Mouse (Mus musculus) MEL (cell line): ENCODE measurements around the gene Got1. TPM values are rescaled to one million over a fixed set of nuclear protein-coding genes. Genes with fewer than 3 reads are reported as not detected.

Experiments used
- DNase-seq: peaks from one replicate; pipeline ENCODE4 v3.0.0; 2011; ENCODE audit warnings: low read depth, low spot score
- H3K27ac ChIP-seq: 2 replicates; pipeline ENCODE4 v1.5.1; 2012; ENCODE audit warnings: low read depth, mild to moderate bottlenecking, control low read depth, low read length, moderate library complexity; ENCODE audit not compliant: control insufficient read depth
- H3K27me3 ChIP-seq, 2 experiments: fragments of 150-350 bp in 1 of 2; sonication (generic) in 1 of 2; 2 replicates each; pipeline ENCODE4 v1.6.1; 2012; ENCODE audit warnings: low read length in 2 of 2, mild to moderate bottlenecking in 2 of 2, improper control_type of control experiment in 1 of 2, moderate library complexity in 1 of 2; ENCODE audit not compliant: insufficient read depth in 2 of 2, control insufficient read depth in 1 of 2
- H3K36me3 ChIP-seq, 2 experiments: 2 replicates each; pipeline ENCODE4 v1.6.1; 2012 to 2014; ENCODE audit warnings: low read length in 2 of 2, improper control_type of control experiment in 1 of 2, inconsistent platforms in 1 of 2, mild to moderate bottlenecking in 1 of 2; ENCODE audit not compliant: insufficient read depth in 2 of 2, control insufficient read depth in 1 of 2
- H3K4me1 ChIP-seq, 2 experiments: fragments of 150-350 bp in 1 of 2; sonication (generic) in 1 of 2; 2 replicates each; pipeline ENCODE4 v1.6.1; 2012; ENCODE audit warnings: low read length in 2 of 2, improper control_type of control experiment in 1 of 2, mild to moderate bottlenecking in 1 of 2; ENCODE audit not compliant: insufficient read depth in 2 of 2, control insufficient read depth in 1 of 2
- H3K4me3 ChIP-seq, 2 experiments: fragments of 150-350 bp in 1 of 2; sonication (generic) in 1 of 2; 2 replicates each; pipeline ENCODE4 v1.5.1; 2012; ENCODE audit warnings: low read depth in 2 of 2, low read length in 2 of 2, mild to moderate bottlenecking in 2 of 2, moderate library complexity in 2 of 2, control low read depth in 1 of 2, improper control_type of control experiment in 1 of 2; ENCODE audit not compliant: control insufficient read depth in 1 of 2, insufficient read depth in 1 of 2
- H3K79me2 ChIP-seq: 2 replicates; pipeline ENCODE4 v1.6.1; 2012; ENCODE audit warnings: mild to moderate bottlenecking, low read length, moderate library complexity; ENCODE audit not compliant: control insufficient read depth, poor library complexity, insufficient read depth
- H3K9ac ChIP-seq: 2 replicates; pipeline ENCODE4 v1.6.1; 2012; ENCODE audit warnings: low read depth, mild to moderate bottlenecking, control low read depth, low read length, moderate library complexity; ENCODE audit not compliant: control insufficient read depth, poor library complexity, severe bottlenecking
- H3K9me3 ChIP-seq: fragments of 150-350 bp; sonication (generic); replicated peaks from 2 replicates; pipeline ENCODE4 v1.6.1; 2012; ENCODE audit warnings: mild to moderate bottlenecking, low read length, improper control_type of control experiment, moderate library complexity; ENCODE audit not compliant: insufficient read depth
- BHLHE40 ChIP-seq: IDR thresholded peaks from 2 replicates; pipeline ENCODE4 v1.6.1; 2012; ENCODE audit warnings: low read depth, mild to moderate bottlenecking, inconsistent platforms, low read length, improper control_type of control experiment, borderline replicate concordance
- CTCF ChIP-seq, 3 experiments: IDR thresholded peaks in 2 of 3; conservative IDR thresholded peaks in 1 of 3; 2 replicates each; pipeline ENCODE4 v1.5.1; 2011 to 2012; ENCODE audit warnings: low read length in 3 of 3, low read depth in 2 of 3, mild to moderate bottlenecking in 2 of 3, improper control_type of control experiment in 1 of 3, inconsistent platforms in 1 of 3, mixed read lengths in 1 of 3, moderate library complexity in 1 of 3; ENCODE audit not compliant: control insufficient read depth in 1 of 3, insufficient read depth in 1 of 3, poor library complexity in 1 of 3, severe bottlenecking in 1 of 3
- E2F4 ChIP-seq: IDR thresholded peaks from 2 replicates; pipeline ENCODE4 v1.6.1; 2011; ENCODE audit warnings: low read depth, low read length, improper control_type of control experiment, borderline replicate concordance
- ELF1 ChIP-seq: IDR thresholded peaks from 2 replicates; pipeline ENCODE4 v1.6.1; 2014; ENCODE audit warnings: low read depth, mild to moderate bottlenecking, inconsistent platforms, low read length, improper control_type of control experiment, moderate library complexity
- EP300 ChIP-seq, 2 experiments: IDR thresholded peaks; 2 replicates each; pipeline ENCODE4 v1.6.1; 2011; ENCODE audit warnings: improper control_type of control experiment in 2 of 2, low read length in 2 of 2, low read depth in 1 of 2, mild to moderate bottlenecking in 1 of 2
- GATA1 ChIP-seq: IDR thresholded peaks from 2 replicates; pipeline ENCODE4 v1.6.1; 2011; ENCODE audit warnings: low read depth, low read length, improper control_type of control experiment
- HCFC1 ChIP-seq: IDR thresholded peaks from 2 replicates; pipeline ENCODE4 v1.6.1; 2012; ENCODE audit warnings: low read depth, mild to moderate bottlenecking, inconsistent platforms, low read length, improper control_type of control experiment, moderate library complexity
- MAX ChIP-seq: IDR thresholded peaks from 2 replicates; pipeline ENCODE4 v1.6.1; 2011; ENCODE audit warnings: low read length, improper control_type of control experiment
- MAZ ChIP-seq: IDR thresholded peaks from 2 replicates; pipeline ENCODE4 v1.6.1; 2012; ENCODE audit warnings: low read depth, mild to moderate bottlenecking, inconsistent platforms, low read length, improper control_type of control experiment
- MEF2A ChIP-seq: IDR thresholded peaks from 2 replicates; pipeline ENCODE4 v1.6.1; 2014; ENCODE audit warnings: low read depth, mild to moderate bottlenecking, inconsistent platforms, low read length, improper control_type of control experiment; ENCODE audit not compliant: poor library complexity, insufficient replicate concordance, severe bottlenecking; ENCODE audit errors: extremely low read depth
- MXI1 ChIP-seq: IDR thresholded peaks from 2 replicates; pipeline ENCODE4 v1.6.1; 2011; ENCODE audit warnings: mild to moderate bottlenecking, low read depth, low read length, improper control_type of control experiment
- MYB ChIP-seq: IDR thresholded peaks from 2 replicates; pipeline ENCODE4 v1.6.1; 2011; ENCODE audit warnings: mild to moderate bottlenecking, low read depth, low read length, improper control_type of control experiment
- MYC ChIP-seq: IDR thresholded peaks from 2 replicates; pipeline ENCODE4 v1.6.1; 2011; ENCODE audit warnings: low read depth, mild to moderate bottlenecking, low read length, improper control_type of control experiment, moderate library complexity
- NELFE ChIP-seq: IDR thresholded peaks from 2 replicates; pipeline ENCODE4 v1.6.1; 2011; ENCODE audit warnings: low read depth, low read length, improper control_type of control experiment
- POLR2A ChIP-seq, 2 experiments: IDR thresholded peaks; 2 replicates each; pipeline ENCODE4 v1.6.1; 2011 to 2012; ENCODE audit warnings: low read length in 2 of 2, mild to moderate bottlenecking in 2 of 2, control low read depth in 1 of 2, improper control_type of control experiment in 1 of 2, low read depth in 1 of 2, moderate library complexity in 1 of 2; ENCODE audit not compliant: control insufficient read depth in 1 of 2, insufficient read depth in 1 of 2, poor library complexity in 1 of 2
- POLR2AphosphoS5 ChIP-seq: IDR thresholded peaks from 2 replicates; pipeline ENCODE4 v1.6.1; 2012; ENCODE audit warnings: low read depth, borderline replicate concordance, mild to moderate bottlenecking, inconsistent platforms, low read length, moderate library complexity, mixed read lengths
- RAD21 ChIP-seq: IDR thresholded peaks from 2 replicates; pipeline ENCODE4 v1.6.1; 2011; ENCODE audit warnings: mild to moderate bottlenecking, low read depth, low read length, improper control_type of control experiment
- SMC3 ChIP-seq: IDR thresholded peaks from 2 replicates; pipeline ENCODE4 v1.6.1; 2011; ENCODE audit warnings: low read depth, low read length, improper control_type of control experiment
- TCF12 ChIP-seq: IDR thresholded peaks from 2 replicates; pipeline ENCODE4 v1.6.1; 2014; ENCODE audit warnings: low read depth, mild to moderate bottlenecking, inconsistent platforms, low read length, improper control_type of control experiment, moderate library complexity
- ZMIZ1 ChIP-seq: IDR thresholded peaks from 2 replicates; pipeline ENCODE4 v1.6.1; 2012; ENCODE audit warnings: low read depth, mild to moderate bottlenecking, inconsistent platforms, low read length, improper control_type of control experiment, moderate library complexity
- ZNF384 ChIP-seq: IDR thresholded peaks from 2 replicates; pipeline ENCODE4 v1.6.1; 2012; ENCODE audit warnings: low read depth, mild to moderate bottlenecking, inconsistent platforms, low read length, improper control_type of control experiment
- polyA plus RNA-seq, 2 experiments: library from polyadenylated mRNA; stranded (reverse) in 1 of 2; unstranded in 1 of 2; fragments of >175 nt in 1 of 2; fragments of >200 nt in 1 of 2; gene quantifications; 2 replicates each; pipeline versions ENCODE4 v1.2.1 to v1.2.4; 2012; ENCODE audit warnings: low replicate concordance in 2 of 2, low read depth in 1 of 2; ENCODE audit not compliant: insufficient read length in 2 of 2, insufficient read depth in 1 of 2, missing spikeins in 1 of 2
- total RNA-seq: library from RNA; depleted of rRNA; stranded (reverse); fragments of 300-350 nt; gene quantifications from 2 replicates; pipeline ENCODE4 v1.2.3, GENCODE M21; 2012

Gene Got1
- total and polyA plus RNA-seq, 3 experiments: 60.4 to 213 (median 106) TPM

DNA sequence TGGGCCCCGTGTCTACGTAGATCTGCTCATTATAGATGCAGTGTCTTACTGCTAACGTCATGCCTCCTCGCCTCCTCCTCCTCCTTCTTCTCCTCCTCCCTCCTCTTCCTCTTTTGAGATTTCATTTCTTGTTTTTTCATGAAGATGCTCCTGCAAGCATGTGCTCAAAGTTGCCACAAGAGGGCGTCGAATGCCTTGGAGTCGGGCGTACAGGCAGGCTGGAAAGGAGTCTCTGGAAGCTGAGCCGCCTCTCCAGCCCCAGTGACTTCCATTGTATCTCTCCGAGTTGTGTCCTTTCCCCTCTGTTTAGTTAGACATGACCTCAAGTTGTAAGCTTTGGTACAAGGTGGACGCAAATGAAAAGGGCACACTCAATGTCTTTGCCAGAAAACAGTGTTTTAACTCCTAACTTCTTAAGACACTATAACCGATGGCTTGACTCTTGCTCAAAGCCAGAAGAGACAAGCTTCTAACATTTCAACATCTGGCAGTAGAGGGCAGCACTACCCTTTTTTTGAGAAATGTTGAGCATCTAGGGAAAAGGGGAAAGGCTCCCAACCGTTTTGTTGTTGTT is 5.9 kb upstream of the Got1 start (continued):
- no peak for TF ChIP-seq GATA1
- TF ChIP-seq MYB: 0 out of 2 replicates have a peak, but pooled peaks have one; percentile 5
- TF ChIP-seq ZNF384: peak; percentile 86

DNA sequence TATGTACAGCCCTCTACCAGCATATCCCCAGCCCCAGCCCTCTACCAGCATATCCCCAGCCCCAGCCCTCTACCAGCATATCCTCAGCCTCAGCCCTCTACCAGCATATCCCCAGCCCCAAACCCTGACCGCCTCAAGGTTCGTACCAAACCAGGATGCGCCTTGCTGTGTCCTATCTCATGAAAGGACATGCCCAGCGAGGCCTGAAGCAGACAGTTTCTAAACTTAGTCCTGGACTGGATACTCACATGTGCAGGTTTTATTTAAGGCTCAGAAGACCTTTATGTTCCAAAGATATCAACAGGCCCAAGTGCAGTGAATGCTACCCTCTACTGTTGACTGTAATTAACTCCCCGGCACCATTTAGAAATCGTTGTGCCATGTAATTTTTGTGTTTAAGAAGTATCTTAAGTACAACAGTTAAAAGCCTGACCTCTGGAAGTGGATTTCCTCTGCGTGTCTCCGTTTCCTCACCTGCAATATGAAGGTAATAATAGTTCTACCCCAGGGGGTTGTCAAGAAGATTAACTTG is 3.7 kb upstream of the Got1 start:
- H3K9me3 ChIP-seq: no peaks in the 10 kb centered on the region
- peaks cover 14% of the 10 kb centered on the region for H3K79me2 ChIP-seq
- no peak overlapping the region for H3K27ac ChIP-seq
- peaks cover 0 to 6% of the 10 kb centered on the region in 2 experiments; a peak in 1 of 4 replicates for H3K36me3 ChIP-seq
- no peak for DNase-seq
- H3K4me1 ChIP-seq: peaks cover 3 to 9% of the 10 kb centered on the region in 2 experiments
- TF ChIP-seq ZMIZ1 (no peak), MYC (no peak), CTCF (IDR thresholded peaks at IDR 0.05 in 2 of 3, conservative IDR thresholded peaks at IDR 0.05 in 1 of 3; ENCODE audit: control insufficient read depth in 1 of 3, insufficient read depth in 1 of 3, low read depth in 2 of 3, low read length in 3 of 3, poor library complexity in 1 of 3, severe bottlenecking in 1 of 3) (no peak), BHLHE40 (no peak), MEF2A (no peak), MYB (no peak)
- peaks cover 0 to 2% of the 10 kb centered on the region in 2 experiments; a peak in 1 of 4 replicates for H3K27me3 ChIP-seq
- no peak overlapping the region for H3K4me3 ChIP-seq
- no peak overlapping the region for H3K9ac ChIP-seq

DNA sequence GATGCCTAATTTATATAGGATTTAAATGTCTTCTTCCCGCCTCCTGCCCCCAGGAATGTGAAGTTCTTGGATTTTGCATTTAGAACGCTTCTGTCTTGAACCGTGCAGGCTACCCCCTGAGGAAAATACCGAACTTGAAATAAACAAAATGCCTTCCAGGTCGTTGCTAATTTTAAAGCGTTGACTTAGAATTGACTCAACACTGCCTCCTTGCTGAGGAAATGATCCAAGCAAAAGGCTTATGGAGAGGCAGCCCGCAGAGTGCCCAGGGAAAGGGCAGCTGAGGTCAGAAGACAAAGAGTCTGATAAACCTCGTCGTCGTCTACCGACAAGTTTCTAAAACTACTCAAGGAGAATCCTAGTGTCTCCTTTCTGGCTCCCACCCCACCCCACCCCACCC is 2.7 kb upstream of the Got1 start:
- Histone ChIP-seq H3K4me1 (peaks cover 6 to 12% of the 10 kb centered on the region in 2 experiments), H3K36me3 (peaks cover 1 to 11% of the 10 kb centered on the region in 2 experiments), H3K79me2 (peaks cover 20% of the 10 kb centered on the region)
- peak in 1 of 3 experiments; percentile 34; a peak in 2 of 6 replicates for TF ChIP-seq CTCF (IDR thresholded peaks at IDR 0.05 in 2 of 3, conservative IDR thresholded peaks at IDR 0.05 in 1 of 3; ENCODE audit: control insufficient read depth in 1 of 3, insufficient read depth in 1 of 3, low read depth in 2 of 3, low read length in 3 of 3, poor library complexity in 1 of 3, severe bottlenecking in 1 of 3)
- TF ChIP-seq MXI1: no peak
- TF ChIP-seq SMC3: peak; percentile 21
- TF ChIP-seq, all 39 proteins: peak for 2
- DNase-seq: no peak
- Histone ChIP-seq H3K9ac (no peak overlapping the region), H3K4me3 (no peak overlapping the region), H3K9me3 (no peaks in the 10 kb centered on the region), H3K27me3 (no peaks in the 10 kb centered on the region), H3K27ac (no peak overlapping the region)

DNA sequence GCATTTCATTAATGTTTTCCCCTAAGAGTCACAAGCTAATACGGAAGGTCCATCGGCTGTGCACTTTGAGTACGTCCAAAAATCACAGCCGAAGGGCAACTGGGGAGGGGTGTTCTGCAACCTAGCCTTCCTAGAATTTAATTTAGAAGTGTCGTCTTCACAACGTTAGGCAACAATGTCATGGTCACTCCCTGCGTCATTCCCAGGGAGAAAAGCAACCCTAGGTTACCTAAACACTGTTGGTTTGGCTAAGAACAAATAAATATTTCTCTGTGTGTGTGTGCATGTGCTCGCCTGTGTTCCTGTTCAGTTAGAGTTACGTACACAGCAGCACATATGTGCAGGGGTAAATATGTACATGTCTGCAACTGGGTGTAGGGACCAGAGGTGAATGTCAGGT is 1.6 kb upstream of the Got1 start:
- DNase-seq: no peak
- Histone ChIP-seq H3K79me2 (peaks cover 31% of the 10 kb centered on the region), H3K27me3 (no peaks in the 10 kb centered on the region), H3K9ac (no peak overlapping the region), H3K9me3 (no peaks in the 10 kb centered on the region), H3K36me3 (peaks cover 6 to 22% of the 10 kb centered on the region in 2 experiments), H3K27ac (no peak overlapping the region), H3K4me1 (peaks cover 8 to 16% of the 10 kb centered on the region in 2 experiments), H3K4me3 (no peak overlapping the region)
- TF ChIP-seq E2F4 (no peak), MYB (no peak), EP300 (IDR thresholded peaks at IDR 0.05; ENCODE audit: low read depth in 1 of 2, low read length in 2 of 2) (no peak), MEF2A (no peak), POLR2AphosphoS5 (no peak), POLR2A (IDR thresholded peaks at IDR 0.05; ENCODE audit: control insufficient read depth in 1 of 2, insufficient read depth in 1 of 2, low read depth in 1 of 2, low read length in 2 of 2, poor library complexity in 1 of 2) (no peak), ELF1 (no peak), MAX (no peak), HCFC1 (no peak), NELFE (no peak), TCF12 (no peak), RAD21 (no peak), MAZ (no peak)
